Mouse (Mus musculus) layer of hippocampus, adult 2 months (tissue): ENCODE results near the gene Fbln5. TPM values are rescaled to one million over a fixed set of nuclear protein-coding genes. Genes with fewer than 3 reads are reported as not detected.

Experiments used
- DNase-seq, 2 experiments: peaks; one replicate each; pipeline ENCODE4 v3.0.0; 2022; ENCODE audit warnings: low spot score in 2 of 2
- H3K27ac ChIP-seq: fragments of 200-600 bp; 2 replicates; pipeline ENCODE4 v1.8.1; 2022
- H3K4me3 ChIP-seq: fragments of 200-600 bp; 2 replicates; pipeline ENCODE4 v1.8.1; 2022; ENCODE audit warnings: mild to moderate bottlenecking
- CTCF ChIP-seq: fragments of 200-600 bp; conservative IDR thresholded peaks from 2 replicates; pipeline ENCODE4 v1.8.1; 2022; ENCODE audit warnings: antibody characterized with exemption, mild to moderate bottlenecking, moderate library complexity
- total RNA-seq, 2 experiments: library from RNA; stranded (reverse); gene quantifications; 2 replicates each; pipeline ENCODE4 v1.2.3; 2021

Fbln5 gene
- total RNA-seq, 2 experiments from 2014 or later: 3.6 to 4.9 TPM

DNA sequence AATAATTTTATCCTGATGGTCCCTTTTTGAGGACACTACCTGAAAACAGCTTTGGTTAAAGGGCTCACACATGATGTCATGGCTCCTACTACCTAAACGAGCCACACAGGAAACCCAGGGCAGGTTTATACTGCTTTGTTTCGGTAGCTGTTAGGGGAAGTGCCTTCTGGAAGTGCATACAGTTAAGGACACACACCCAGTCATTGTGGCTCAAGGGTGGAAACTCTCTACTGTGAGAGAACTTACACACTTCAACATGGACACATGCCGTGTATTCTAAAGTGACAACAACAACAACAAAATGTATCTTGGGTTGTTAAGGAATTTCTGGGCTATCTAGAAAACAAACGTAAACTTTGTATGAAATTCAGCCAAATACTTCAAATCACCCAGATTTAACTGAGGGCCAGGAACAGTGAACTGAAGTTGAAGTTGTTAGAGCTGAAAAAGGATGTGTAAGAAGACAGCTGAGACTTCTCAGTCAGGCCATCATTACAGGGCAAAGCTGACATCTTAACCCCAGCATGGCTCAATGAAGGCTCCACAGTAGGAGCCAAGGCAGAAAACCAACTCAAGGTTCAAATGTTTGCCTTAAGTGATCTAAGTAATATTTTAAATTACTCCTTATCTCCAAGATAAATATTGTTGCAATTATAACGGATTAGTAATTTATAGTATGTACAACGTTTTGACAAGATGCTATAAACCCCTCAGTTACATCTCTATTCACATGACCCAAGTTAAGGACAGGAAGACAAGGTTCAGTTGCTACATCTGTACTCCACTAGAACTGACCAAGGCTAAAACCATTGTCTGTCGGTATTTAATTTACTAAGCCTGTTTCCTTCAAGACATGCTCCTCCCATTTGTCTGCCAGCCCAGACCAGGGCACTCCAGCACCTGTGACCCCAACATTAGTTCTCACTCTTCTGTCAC lies 13.6 kb upstream of the Fbln5 start:
- TF ChIP-seq CTCF: no peak
- no peak for DNase-seq
- Histone ChIP-seq H3K4me3 (no peak overlapping the region), H3K27ac (no peak overlapping the region)

DNA sequence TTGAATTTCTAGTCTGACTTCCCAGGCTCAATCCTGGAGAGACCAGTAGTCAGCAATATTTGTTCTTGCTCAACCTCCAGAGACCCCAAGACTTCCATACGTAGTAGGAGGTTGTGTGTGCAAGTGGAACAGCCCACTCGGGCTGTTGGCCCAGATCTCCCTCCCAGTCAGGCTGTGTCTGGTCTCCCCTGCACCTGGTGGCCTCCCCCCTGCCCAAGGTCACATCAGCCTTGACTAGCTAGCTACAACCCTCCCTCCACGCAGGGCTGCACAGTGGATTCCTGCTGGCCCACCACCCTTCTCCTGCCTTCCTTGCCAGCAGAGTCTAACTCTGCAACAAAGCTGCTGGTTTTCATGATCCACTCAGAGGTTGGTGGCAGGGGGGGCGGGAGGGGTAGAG lies 12.4 kb upstream of the Fbln5 start:
- Histone ChIP-seq H3K27ac (no peak overlapping the region), H3K4me3 (no peak overlapping the region)
- no peak for TF ChIP-seq CTCF
- no peak for DNase-seq

DNA sequence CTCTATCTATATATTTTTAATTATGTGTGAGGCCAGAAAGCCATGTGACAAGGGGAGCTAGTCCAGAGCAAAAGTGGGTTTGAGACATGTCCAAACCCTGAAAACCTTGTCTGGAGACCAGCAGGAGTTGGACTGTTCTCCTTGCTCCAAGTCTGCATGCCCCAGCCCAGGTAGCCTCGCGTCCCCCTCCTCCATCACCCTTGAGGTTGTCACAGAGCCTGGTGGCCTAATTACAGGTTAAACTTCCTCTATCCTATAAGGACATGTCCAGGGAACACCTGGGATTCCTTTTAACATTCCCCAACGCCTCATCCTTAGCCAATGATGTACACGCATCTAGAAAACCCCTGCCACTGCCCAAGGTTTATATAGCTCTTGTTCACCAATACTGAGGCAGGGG lies 4.3 kb upstream of the Fbln5 start:
- TF ChIP-seq CTCF: no peak

DNA sequence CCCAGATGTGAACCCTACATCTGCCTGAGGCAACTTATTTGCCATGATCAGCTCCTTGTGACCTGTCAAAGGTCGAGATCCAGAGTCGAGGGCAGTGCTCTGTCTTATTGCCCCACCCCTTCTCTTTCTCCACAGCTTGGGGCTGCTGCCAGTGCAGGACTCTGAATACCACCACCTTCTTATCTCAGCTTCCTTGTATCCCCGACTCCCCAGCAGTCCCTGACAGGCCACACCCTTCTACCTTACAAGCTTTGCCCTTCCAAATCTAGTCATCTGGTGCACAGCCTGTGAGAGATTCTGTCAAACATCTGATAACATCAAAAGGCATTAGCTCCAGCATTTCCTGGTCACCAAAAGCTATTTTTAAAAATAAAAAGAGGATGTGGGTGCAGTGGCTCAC lies 2.7 kb upstream of the Fbln5 start:
- DNase-seq: no peak
- no peak for TF ChIP-seq CTCF
- Histone ChIP-seq H3K27ac (no peak overlapping the region), H3K4me3 (no peak overlapping the region)

More for the DNA sequence above, 4.3 kb upstream of the Fbln5 start:
- Histone ChIP-seq H3K4me3 (no peak overlapping the region), H3K27ac (no peak overlapping the region)
- DNase-seq: no peak

DNA sequence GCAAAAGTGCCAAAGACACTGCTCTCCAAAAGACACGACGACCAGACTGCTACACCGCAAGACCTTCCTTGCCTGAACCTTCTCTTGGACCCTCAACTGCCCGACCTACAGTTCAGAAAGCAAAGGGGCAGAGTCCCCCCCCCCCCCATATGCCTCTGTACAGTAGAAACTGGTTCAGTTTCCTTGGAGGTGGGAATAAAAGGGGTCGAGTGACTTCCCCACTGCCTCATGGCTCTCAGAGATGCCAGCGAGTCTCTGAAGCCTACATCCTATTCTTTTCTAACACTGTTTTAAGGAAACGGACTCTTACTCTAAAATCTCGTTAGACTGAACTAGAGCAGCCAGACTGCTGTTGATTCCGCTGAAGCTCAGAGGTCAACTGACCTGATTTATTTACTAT lies 715 bp upstream of the Fbln5 start:
- DNase-seq: no peak
- TF ChIP-seq CTCF: no peak
- H3K27ac ChIP-seq: no peak overlapping the region
- peak overlapping the region; percentile 57; the same call in 1 of the 2 replicates for H3K4me3 ChIP-seq

DNA sequence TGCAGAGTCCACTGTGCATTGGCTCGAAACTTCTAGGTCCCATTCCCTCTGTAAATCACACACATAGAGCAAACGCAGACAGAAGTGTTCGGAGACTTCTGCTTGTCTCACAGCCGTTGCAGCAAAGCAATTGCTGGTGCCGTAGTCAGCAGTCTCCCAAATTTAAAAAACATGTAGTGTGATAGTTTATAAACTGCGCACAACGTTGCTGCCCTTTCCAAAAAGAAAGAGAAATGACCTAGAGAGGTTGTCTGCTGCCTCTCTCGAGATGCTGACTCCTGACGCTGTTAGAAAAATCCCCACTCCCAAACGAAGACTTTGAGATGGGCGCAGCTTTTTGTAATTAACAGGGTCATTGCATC lies 628 bp downstream of the Fbln5 start:
- Histone ChIP-seq H3K27ac (no peak overlapping the region), H3K4me3 (peak overlapping the region; percentile 57)
- no peak for TF ChIP-seq CTCF
- no peak for DNase-seq

DNA sequence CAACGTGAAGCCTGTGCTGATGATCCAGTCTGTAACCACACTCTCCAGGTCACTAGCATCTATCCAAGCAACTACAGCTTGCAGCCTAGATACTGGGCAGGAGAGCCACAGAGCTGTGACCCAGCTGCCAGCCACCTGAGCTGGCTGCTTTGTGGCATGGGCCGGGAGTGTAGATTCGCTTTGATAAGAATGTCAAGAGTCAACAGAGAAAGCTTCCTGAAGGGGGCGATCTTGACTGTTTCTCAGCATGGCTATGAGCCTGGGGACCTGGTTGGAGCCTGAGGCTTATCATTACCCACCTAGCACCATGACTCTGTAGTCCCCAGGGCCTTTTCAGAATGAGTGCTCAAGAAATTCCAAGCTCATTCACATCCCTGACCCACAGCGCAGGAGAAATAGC lies 2.0 kb downstream of the Fbln5 start:
- DNase-seq: no peak
- Histone ChIP-seq H3K4me3 (no peak overlapping the region), H3K27ac (no peak overlapping the region)
- peak; percentile 42 for TF ChIP-seq CTCF

DNA sequence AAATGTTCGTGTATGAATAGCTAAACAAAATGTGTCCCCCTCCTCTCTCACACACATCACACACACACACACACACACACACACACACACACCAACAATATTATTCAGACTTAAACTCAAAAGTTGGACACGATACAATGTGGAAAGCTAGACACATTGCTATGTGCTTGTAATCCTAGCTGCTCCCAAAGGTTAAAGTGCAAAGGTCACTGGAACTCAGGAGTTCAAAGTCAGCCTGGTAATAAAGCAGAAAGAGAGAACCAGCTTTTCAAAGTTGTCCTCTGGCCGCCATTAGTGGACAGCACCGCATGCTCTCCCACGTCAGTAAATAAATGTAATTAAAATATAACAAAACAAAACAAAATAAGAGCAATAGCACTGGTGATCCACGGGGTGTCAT lies 3.1 kb downstream of the Fbln5 start:
- no peak for DNase-seq
- TF ChIP-seq CTCF: no peak
- H3K4me3 ChIP-seq: no peak overlapping the region
- no peak overlapping the region for H3K27ac ChIP-seq

DNA sequence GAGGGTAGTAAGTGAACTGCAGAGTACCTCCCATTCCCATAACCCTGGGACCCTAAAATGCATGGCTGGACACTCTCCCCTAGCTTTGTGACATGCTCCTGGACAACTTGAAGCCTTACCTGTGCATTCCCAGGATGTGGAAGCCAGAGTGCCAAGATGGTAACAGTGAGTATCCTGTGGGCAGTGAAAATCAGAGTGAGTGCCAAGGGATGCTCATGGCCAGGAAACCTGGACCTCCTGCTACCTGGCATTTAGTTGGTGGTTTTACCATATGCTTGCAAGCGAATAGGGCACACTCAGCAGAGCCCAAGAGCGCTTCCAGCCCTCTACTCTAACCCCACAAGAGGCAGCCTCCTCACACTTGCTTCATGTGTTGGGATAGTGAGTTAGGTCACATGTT lies 4.4 kb downstream of the Fbln5 start:
- Histone ChIP-seq H3K27ac (no peak overlapping the region), H3K4me3 (no peak overlapping the region)
- no peak for DNase-seq
- TF ChIP-seq CTCF: no peak

DNA sequence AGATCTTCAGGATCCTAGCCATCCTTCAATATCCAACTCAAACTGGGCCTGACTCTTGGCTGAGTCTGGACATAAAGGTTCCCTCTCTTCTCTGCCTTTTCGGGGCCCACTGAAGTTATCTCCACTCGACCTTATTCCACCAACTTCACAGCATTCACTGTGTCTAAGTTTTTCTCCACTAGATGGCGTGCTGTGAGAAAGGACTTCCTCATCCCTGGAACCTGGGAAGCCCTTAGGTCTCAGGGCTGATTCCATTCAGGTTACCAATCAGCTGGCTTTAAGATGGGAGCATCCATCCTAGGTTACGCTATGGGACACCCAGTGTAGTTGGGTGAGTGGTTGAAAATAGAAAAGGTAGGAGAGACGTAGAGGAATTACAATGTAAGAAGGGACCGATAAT lies 7.7 kb downstream of the Fbln5 start:
- peak in 1 of 2 experiments; percentile 39 for DNase-seq
- Histone ChIP-seq H3K4me3 (no peak overlapping the region), H3K27ac (no peak overlapping the region)
- peak; percentile 79 for TF ChIP-seq CTCF

DNA sequence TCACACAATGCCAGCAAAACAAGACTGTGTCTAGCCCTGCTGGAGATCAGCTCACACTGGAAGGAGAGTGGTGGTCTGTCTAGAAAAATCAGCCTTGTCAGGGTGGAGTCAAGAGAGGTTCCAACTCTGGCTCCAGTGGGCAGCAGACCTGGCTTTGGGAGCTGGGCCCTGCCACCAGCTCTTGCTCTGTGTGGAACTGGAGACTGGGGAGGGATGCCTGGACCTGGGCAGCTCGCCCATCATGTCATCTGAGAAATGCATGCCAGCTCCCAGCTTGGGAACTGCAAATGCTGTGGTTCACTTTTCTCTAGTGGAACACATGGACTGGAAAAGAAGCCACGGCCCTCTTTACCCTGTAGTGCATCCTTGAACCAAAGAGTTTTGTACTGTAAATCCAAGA lies 8.3 kb downstream of the Fbln5 start:
- no peak overlapping the region for H3K27ac ChIP-seq
- TF ChIP-seq CTCF: no peak
- no peak for DNase-seq
- no peak overlapping the region for H3K4me3 ChIP-seq

DNA sequence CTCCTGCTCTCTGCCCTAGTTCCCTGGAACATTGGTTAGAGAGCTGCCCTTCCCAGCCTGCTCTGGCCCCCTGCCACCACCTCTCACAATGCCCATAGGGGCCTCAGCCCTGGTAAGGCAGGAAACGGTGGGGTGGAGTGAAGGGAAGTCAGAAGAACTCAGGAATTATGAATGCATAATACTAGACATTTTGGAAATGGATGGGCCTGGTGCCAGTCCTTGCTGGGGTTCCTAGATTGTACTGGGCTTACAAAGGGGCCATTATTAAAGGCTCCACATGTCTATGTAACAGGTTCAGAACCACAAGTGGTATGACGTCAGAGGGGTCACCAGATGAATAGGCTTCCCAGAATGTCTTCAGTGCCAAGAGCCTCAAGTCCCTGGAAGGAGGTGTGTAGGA lies 11.5 kb downstream of the Fbln5 start:
- Histone ChIP-seq H3K27ac (no peak overlapping the region), H3K4me3 (no peak overlapping the region)
- TF ChIP-seq CTCF: no peak
- DNase-seq: no peak

DNA sequence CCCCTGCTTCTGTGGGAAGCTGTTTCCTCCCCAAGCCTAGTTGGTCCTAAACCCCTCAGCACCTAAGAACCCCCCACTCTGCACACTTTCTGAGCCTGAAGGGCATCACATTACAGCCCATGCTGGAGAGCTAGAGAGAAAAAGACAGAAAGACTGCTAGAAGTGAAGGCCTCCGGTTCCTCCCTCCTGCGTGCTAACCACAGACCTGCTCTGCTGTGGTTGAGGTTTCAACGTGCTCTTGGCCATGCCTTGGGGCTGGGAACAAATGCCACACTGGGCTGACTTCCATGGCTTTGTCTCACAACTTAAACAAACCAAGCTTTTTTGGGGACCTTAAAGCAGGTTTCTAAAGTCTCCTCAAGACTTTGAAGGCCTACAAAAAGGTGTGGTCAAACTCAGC lies 16.4 kb downstream of the Fbln5 start:
- Histone ChIP-seq H3K4me3 (no peak overlapping the region), H3K27ac (no peak overlapping the region)
- no peak for TF ChIP-seq CTCF
- no peak for DNase-seq

DNA sequence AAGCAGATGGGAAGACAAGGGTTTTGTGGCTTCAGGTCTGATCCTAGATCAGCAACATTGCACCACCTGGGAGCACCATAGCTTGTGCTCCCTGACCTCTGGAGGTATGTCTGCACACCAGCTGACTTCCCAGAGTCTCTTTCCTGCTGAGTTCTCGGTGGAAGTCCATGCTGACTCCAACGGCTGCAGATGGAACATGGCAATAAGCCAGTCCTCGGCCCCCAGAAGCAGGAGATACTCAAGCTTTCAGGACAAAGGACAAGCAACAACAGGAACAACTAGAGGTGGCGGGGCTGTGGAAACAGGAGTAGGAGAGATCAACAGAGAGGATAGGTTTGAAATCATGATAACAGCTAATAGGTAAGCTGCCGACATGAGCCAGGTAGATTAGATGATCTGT lies 17.1 kb downstream of the Fbln5 start:
- TF ChIP-seq CTCF: no peak
- Histone ChIP-seq H3K27ac (no peak overlapping the region), H3K4me3 (no peak overlapping the region)
- no peak for DNase-seq
